Mouse (Mus musculus): Measurements from ENCODE around the gene Cux1. TPM values are rescaled to one million over a fixed set of nuclear protein-coding genes. Genes with fewer than 3 reads are reported as not detected.

Cux1 gene
- polyA plus RNA-seq, 1 experiment = 149 TPM

DNA sequence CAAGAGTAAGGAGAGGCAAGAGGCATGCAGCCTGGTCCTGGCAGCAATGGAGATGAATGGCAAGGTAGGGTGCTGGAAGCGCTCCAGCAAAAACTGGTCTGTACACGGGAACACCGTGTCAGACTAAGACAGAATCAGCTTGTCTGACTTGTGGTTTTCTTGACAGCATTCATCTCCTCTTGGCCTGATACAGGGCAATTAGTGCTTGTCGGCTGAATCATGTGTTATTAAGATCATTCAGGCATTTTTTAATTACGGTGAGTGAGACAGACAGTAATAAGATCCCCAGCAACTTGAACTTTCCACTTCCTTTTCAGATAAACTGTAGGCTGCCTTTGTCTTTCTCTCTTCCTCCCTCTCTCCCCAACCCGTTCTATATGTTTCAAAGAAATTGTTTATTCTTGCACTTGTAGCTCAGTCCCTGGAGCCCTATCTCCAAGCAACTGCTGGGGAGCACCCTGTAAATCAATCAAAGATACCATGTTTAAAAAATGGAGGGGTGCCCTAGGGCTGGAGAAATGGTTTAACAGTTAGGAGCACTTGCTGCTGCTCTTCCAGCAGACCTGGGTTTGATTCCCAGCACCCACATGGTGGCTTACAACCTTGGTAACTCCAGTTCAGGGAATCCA, 53.1 kb downstream of the Cux1 start:
- TF ChIP-seq POLR2A (IDR thresholded peaks at IDR 0.05; ENCODE audit: borderline replicate concordance, low read depth, low read length) = no peak
- no peak for TF ChIP-seq CTCF (IDR thresholded peaks at IDR 0.05; ENCODE audit: low read depth, low read length)

DNA sequence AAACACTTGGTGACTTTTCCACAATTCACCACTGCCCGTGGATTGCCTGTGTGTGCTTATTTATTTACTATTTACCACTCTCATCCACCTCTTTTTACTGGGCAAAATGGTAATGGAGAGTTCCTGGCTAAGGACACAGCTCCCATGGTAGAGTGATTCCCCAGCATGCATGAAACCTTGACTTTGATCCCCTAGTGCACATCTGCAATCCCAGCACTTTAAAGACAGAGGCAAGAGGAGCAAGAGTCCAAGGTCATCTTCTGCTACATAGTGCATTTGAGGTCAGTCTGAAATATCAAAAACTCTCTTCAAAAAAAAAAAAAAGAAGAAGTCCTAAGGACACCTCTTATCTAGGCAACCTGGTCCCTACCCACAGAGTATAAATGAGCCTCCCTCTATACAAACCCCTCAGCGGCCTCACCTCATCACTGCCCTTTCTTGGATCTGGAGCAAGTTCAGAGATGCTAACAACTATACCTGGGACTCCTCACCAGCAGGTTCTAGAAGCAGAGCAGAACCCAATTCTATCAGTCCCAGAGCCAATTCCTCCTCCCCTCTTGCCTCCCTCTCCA, 55.1 kb downstream of the Cux1 start:
- H3K27ac ChIP-seq (ENCODE audit: insufficient read depth, low read depth, low read length) = no peak overlapping the region
- peaks cover 37% of the 10 kb centered on the region for H3K4me1 ChIP-seq (ENCODE audit: control insufficient read depth, insufficient read depth, low read length)
- no peak overlapping the region for H3K4me3 ChIP-seq (ENCODE audit: insufficient read depth, low read length)
- no peak for TF ChIP-seq CTCF (IDR thresholded peaks at IDR 0.05; ENCODE audit: low read depth, low read length)
- no peak for TF ChIP-seq POLR2A (IDR thresholded peaks at IDR 0.05; ENCODE audit: borderline replicate concordance, low read depth, low read length)

More for the DNA sequence above, 53.1 kb downstream of the Cux1 start:
- H3K27ac ChIP-seq (ENCODE audit: insufficient read depth, low read depth, low read length) = no peak overlapping the region
- H3K4me3 ChIP-seq (ENCODE audit: insufficient read depth, low read length) = no peak overlapping the region
- H3K4me1 ChIP-seq (ENCODE audit: control insufficient read depth, insufficient read depth, low read length) = peaks cover 53% of the 10 kb centered on the region

DNA sequence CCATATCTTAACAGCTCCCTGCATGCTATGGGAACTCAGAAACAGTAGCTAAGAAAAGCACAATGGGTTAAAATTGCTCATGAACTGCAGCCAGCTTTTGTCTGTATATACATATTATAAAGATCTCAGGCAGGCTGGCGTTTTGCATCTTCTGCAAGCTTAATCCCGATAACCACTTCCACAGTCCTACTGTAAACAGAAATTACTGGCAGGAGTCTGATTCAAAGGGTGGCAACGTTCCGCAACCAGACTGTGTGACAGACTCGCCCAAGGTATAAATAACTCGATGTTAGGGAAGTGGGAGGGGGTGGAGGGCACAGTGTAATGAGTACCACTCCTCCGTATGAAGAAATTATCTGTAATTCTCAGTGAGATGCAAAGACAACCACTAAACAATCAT, 55.9 kb downstream of the Cux1 start:
- H3K27ac ChIP-seq (ENCODE audit: insufficient read depth, low read depth, low read length) = no peak overlapping the region
- TF ChIP-seq POLR2A (IDR thresholded peaks at IDR 0.05; ENCODE audit: borderline replicate concordance, low read depth, low read length) = no peak
- no peak for TF ChIP-seq CTCF (IDR thresholded peaks at IDR 0.05; ENCODE audit: low read depth, low read length)
- peaks cover 33% of the 10 kb centered on the region for H3K4me1 ChIP-seq (ENCODE audit: control insufficient read depth, insufficient read depth, low read length)
- no peak overlapping the region for H3K4me3 ChIP-seq (ENCODE audit: insufficient read depth, low read length)

DNA sequence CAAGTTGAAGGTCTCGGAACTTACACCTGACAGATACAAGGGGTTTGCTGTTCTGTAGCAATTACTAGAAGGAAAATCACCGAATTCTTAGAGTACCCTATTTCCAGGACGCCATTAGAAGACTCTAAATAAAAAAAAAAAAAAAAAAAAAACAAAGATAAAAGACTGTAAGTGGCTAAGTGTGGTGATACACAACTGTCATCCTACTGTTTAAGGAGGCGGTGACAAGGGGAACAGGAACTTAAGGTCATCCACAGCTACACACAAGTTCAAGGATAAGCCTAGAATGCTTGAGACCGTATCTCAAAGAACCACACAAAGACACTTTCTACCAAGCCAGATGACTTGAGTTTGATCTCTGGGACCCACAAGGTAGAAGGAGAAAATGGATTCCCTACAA, 56.7 kb downstream of the Cux1 start:
- Histone ChIP-seq H3K4me3 (ENCODE audit: insufficient read depth, low read length) (no peak overlapping the region), H3K4me1 (ENCODE audit: control insufficient read depth, insufficient read depth, low read length) (peaks cover 38% of the 10 kb centered on the region), H3K27ac (ENCODE audit: insufficient read depth, low read depth, low read length) (no peak overlapping the region)
- TF ChIP-seq CTCF (IDR thresholded peaks at IDR 0.05; ENCODE audit: low read depth, low read length) = no peak
- no peak for TF ChIP-seq POLR2A (IDR thresholded peaks at IDR 0.05; ENCODE audit: borderline replicate concordance, low read depth, low read length)

DNA sequence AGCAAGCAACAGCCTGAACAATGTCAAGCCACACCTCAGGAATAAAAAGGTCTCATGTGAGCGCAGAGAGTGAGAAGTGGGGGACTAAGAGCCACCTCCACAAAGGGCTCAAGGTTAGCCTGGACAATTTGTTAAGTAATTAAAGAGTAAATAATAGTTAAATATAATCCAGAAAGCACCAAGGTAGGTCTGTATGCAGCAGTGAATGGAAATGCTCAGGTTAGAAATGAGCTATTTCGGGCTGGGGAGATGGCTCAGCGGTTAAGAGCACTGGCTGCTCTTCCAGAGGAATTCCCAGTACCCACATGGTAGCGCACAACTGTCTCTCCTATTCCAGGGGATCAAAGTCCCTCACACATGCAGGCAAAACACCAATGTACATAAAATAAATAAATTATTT, 59.7 kb downstream of the Cux1 start:
- Histone ChIP-seq H3K4me1 (ENCODE audit: control insufficient read depth, insufficient read depth, low read length) (peaks cover 54% of the 10 kb centered on the region), H3K27ac (ENCODE audit: insufficient read depth, low read depth, low read length) (no peak overlapping the region), H3K4me3 (ENCODE audit: insufficient read depth, low read length) (no peak overlapping the region)
- no peak for TF ChIP-seq CTCF (IDR thresholded peaks at IDR 0.05; ENCODE audit: low read depth, low read length)
- TF ChIP-seq POLR2A (IDR thresholded peaks at IDR 0.05; ENCODE audit: borderline replicate concordance, low read depth, low read length) = no peak

DNA sequence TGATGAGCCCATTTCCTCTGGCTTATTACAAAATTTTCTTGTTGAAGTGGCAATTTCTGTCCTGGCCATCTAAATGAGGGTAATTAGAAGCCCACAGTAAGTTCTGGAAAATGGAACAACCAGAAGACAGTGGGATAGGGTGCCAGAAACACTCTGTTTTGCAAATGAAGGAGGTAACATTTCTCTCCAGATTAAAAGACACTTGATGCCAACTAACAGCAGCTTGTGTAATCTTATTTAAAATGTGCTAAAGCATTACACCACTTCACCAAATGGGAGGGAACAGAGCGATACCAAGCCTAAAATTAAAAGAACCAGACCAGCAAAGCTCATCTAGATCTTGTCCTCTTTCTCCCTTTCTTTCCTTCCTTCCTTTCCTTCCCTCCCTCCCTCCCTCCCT, 61.0 kb downstream of the Cux1 start:
- Histone ChIP-seq H3K4me1 (ENCODE audit: control insufficient read depth, insufficient read depth, low read length) (peaks cover 57% of the 10 kb centered on the region), H3K4me3 (ENCODE audit: insufficient read depth, low read length) (no peak overlapping the region), H3K27ac (ENCODE audit: insufficient read depth, low read depth, low read length) (no peak overlapping the region)
- TF ChIP-seq CTCF (IDR thresholded peaks at IDR 0.05; ENCODE audit: low read depth, low read length) (no peak), POLR2A (IDR thresholded peaks at IDR 0.05; ENCODE audit: borderline replicate concordance, low read depth, low read length) (no peak)

DNA sequence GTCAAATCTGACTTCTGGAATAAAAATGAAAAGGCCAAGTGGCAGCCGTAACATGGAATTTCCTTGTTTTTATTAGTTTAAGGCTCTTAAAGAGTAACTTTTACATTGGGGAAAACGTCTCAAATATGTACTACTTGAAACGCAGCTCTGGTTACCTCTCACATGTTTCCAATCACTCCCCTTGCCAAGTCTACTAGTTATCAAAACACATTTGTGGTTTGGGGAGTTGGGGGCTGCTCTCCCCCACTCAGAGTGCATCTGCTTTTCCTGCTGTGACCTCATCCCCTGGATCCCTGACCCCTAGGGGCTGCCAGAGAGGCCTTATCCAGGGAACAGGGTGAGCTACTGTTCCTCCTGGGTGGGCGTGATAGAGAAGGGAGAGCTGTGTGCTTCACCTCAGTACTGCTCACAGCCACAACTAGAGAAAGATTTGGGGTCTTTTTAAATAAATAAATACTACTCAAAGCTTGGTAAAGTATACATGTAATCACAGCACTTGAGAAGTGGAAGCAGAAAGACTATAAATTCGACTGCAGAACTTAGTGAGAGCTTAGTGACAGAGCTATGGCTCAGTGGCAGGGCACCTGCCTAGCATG, 64.7 kb downstream of the Cux1 start:
- Histone ChIP-seq H3K4me3 (ENCODE audit: insufficient read depth, low read length) (no peak overlapping the region), H3K27ac (ENCODE audit: insufficient read depth, low read depth, low read length) (no peak overlapping the region), H3K4me1 (ENCODE audit: control insufficient read depth, insufficient read depth, low read length) (peaks cover 78% of the 10 kb centered on the region)
- TF ChIP-seq CTCF (IDR thresholded peaks at IDR 0.05; ENCODE audit: low read depth, low read length) (no peak), POLR2A (IDR thresholded peaks at IDR 0.05; ENCODE audit: borderline replicate concordance, low read depth, low read length) (no peak)

DNA sequence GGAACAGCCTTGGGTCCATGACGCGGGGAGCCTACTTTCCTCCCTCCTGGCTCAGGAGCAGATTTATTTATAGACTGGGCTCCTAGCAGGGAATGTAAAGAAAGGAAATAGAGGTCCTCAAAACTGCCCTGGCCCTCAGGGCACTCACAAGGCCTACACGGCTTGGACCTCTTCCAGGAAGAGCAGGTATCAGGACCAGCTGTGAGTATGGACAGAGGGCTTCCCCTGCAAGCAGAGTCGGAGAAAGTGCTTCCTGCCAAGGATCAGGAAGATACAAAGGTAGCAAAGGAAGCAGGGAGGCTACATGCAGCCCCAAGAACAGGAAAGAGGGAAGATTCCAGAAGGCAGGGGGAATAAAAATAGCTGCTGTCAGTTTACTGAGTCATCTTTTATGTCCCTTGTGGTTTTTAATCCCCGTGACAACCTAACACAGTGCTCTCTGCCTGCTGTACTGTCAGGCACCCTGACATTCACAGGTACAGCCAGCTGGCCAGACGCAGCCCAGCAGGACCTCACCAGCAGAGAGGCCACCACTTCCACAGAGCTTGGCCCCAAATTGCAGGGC, 66.9 kb downstream of the Cux1 start:
- peaks cover 88% of the 10 kb centered on the region for H3K4me1 ChIP-seq (ENCODE audit: control insufficient read depth, insufficient read depth, low read length)
- H3K4me3 ChIP-seq (ENCODE audit: insufficient read depth, low read length) = no peak overlapping the region
- H3K27ac ChIP-seq (ENCODE audit: insufficient read depth, low read depth, low read length) = peak overlapping the region; percentile 63
- TF ChIP-seq CTCF (IDR thresholded peaks at IDR 0.05; ENCODE audit: low read depth, low read length) = no peak
- no peak for TF ChIP-seq POLR2A (IDR thresholded peaks at IDR 0.05; ENCODE audit: borderline replicate concordance, low read depth, low read length)

DNA sequence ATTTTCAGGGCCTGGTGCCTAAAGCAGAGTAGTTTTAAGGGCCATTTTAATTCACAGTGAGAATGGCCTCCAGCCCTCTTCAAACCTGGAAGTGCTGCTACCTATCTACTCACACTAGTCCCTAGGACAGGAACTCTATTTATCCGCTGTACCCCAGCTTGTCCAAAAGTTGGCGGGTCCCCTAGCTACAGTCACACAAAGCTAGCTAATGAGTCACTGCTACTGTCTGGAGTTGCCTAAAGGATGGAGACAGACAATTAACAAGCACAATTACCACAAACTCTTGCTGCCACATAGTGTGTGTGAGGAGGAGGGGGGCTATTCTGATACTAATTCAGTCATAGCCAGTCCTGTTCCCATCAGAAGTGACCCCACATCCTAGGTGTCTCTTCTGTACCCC, 68.0 kb downstream of the Cux1 start:
- peaks cover 87% of the 10 kb centered on the region for H3K4me1 ChIP-seq (ENCODE audit: control insufficient read depth, insufficient read depth, low read length)
- no peak overlapping the region for H3K4me3 ChIP-seq (ENCODE audit: insufficient read depth, low read length)
- TF ChIP-seq POLR2A (IDR thresholded peaks at IDR 0.05; ENCODE audit: borderline replicate concordance, low read depth, low read length) = no peak
- no peak overlapping the region for H3K27ac ChIP-seq (ENCODE audit: insufficient read depth, low read depth, low read length)

DNA sequence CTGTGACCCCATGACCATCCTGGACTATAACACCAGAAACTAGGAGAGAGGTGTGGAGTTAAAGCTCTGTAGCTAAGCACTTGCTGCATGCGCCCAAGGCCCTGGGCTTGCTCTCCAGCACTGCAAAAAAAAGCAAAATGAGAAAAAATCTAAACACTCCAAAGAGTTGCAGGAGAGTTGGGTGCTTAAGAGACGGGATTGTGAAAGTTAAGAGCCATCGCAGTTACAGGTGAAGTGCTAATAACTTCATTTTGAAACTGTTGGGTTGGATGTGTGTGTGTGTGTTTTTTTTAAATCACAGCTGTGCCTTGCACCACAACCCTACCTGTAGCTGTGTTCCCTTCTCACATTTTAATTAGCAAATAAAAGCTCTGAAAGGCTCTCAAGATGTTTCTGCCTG, 68.5 kb downstream of the Cux1 start:
- Histone ChIP-seq H3K4me1 (ENCODE audit: control insufficient read depth, insufficient read depth, low read length) (peaks cover 82% of the 10 kb centered on the region), H3K27ac (ENCODE audit: insufficient read depth, low read depth, low read length) (no peak overlapping the region), H3K4me3 (ENCODE audit: insufficient read depth, low read length) (no peak overlapping the region)
- TF ChIP-seq POLR2A (IDR thresholded peaks at IDR 0.05; ENCODE audit: borderline replicate concordance, low read depth, low read length) (no peak), CTCF (IDR thresholded peaks at IDR 0.05; ENCODE audit: low read depth, low read length) (no peak)
